Mouse (Mus musculus) limb, embryonic 14.5 days (tissue): ENCODE measurements around the gene Ube2v1. TPM values are rescaled to one million over a fixed set of nuclear protein-coding genes. Genes with fewer than 3 reads are reported as not detected.

Source experiments
- ATAC-seq: fragments of 200-750 bp; cut with Nextera tagmentation; 2 replicates; pipeline ENCODE4 v1.8.0; 2017; ENCODE audit warnings: low read depth, moderate number of reproducible peaks, moderate TSS enrichment; ENCODE audit not compliant: low FRiP score
- DNase-seq: peaks from one replicate; pipeline ENCODE4 v3.0.0-alpha.2; 2015; ENCODE audit warnings: low spot score
- H3K27ac ChIP-seq: fragments of 300-500 bp; sonication (generic); replicated peaks from 2 replicates; pipeline ENCODE4 v1.5.1; 2014; ENCODE audit warnings: low read depth, mild to moderate bottlenecking, low read length, moderate library complexity, mixed read lengths
- H3K27me3 ChIP-seq: fragments of 300-500 bp; sonication (generic); 2 replicates; pipeline ENCODE4 v1.6.1; 2014; ENCODE audit warnings: low read length, mixed read lengths; ENCODE audit not compliant: control insufficient read depth, insufficient read depth
- H3K36me3 ChIP-seq: fragments of 300-500 bp; sonication (generic); 2 replicates; pipeline ENCODE4 v1.6.1; 2014; ENCODE audit warnings: mild to moderate bottlenecking, low read length, moderate library complexity, mixed read lengths; ENCODE audit not compliant: control insufficient read depth, insufficient read depth
- H3K4me1 ChIP-seq: fragments of 300-500 bp; sonication (generic); 2 replicates; pipeline ENCODE4 v1.6.1; 2014; ENCODE audit warnings: antibody characterized with exemption, low read length, mixed read lengths; ENCODE audit not compliant: control insufficient read depth, insufficient read depth
- H3K4me2 ChIP-seq: fragments of 300-500 bp; sonication (generic); replicated peaks from 2 replicates; pipeline ENCODE4 v1.6.1; 2014; ENCODE audit warnings: low read depth, mild to moderate bottlenecking, low read length, moderate library complexity; ENCODE audit not compliant: severe bottlenecking
- H3K4me3 ChIP-seq: fragments of 300-500 bp; sonication (generic); replicated peaks from 2 replicates; pipeline ENCODE4 v1.5.1; 2014; ENCODE audit warnings: low read length
- H3K9ac ChIP-seq: fragments of 300-500 bp; sonication (generic); 2 replicates; pipeline ENCODE4 v1.6.1; 2014; ENCODE audit warnings: mild to moderate bottlenecking, low read depth, low read length, moderate library complexity; ENCODE audit not compliant: severe bottlenecking
- H3K9me3 ChIP-seq: fragments of 300-500 bp; sonication (generic); 2 replicates; pipeline ENCODE4 v1.6.1; 2016; ENCODE audit warnings: low read length; ENCODE audit not compliant: control insufficient read depth
- POLR2A ChIP-seq: fragments of 200-500 bp; IDR thresholded peaks from 2 replicates; pipeline ENCODE4 v1.8.0; 2012; ENCODE audit warnings: inconsistent platforms, mild to moderate bottlenecking, moderate library complexity, borderline replicate concordance; ENCODE audit not compliant: insufficient read depth, insufficient read length; ENCODE audit errors: extremely low read depth
- WGBS: fragments of 180-500 bp; shearing (Covaris S2); extraction: QIAGEN DNeasy Blood & Tissue Kit; methylation state at CpG from one replicate; pipeline ENCODE4 v1.1.7; 2014; 5-methylcytosine and 5-hydroxymethylcytosine counted together
- polyA plus RNA-seq, 2 experiments: library from polyadenylated mRNA; depleted of rRNA in 1 of 2; stranded (reverse) in 1 of 2; unstranded in 1 of 2; fragments of >200 nt; fragmentation: Nextera tagmentation in 1 of 2; extraction: Ambion mirVana in 1 of 2; gene quantifications; 2 replicates each; pipeline versions ENCODE4 v1.2.1 to v1.2.3; 2012 to 2014

Gene Ube2v1
- polyA plus RNA-seq, 2 experiments: 137 to 270 TPM

- DNase-seq (no peak), ATAC-seq (no peak)
- no peak overlapping the region for H3K27ac ChIP-seq
- no peaks in the 10 kb centered on the region for H3K27me3 ChIP-seq
- no peaks in the 10 kb centered on the region for H3K36me3 ChIP-seq
- WGBS: 47% methylated on average over 5 of the region's 5 CpGs
- TF ChIP-seq POLR2A: no peak
- no peak overlapping the region for H3K4me3 ChIP-seq
- H3K9ac ChIP-seq: no peak overlapping the region
- no peak overlapping the region for H3K4me2 ChIP-seq
- H3K9me3 ChIP-seq: no peaks in the 10 kb centered on the region
- peaks cover 12% of the 10 kb centered on the region for H3K4me1 ChIP-seq
Observed at GRCm38 (mm10) chr2:167578521-167578920, 53.4 kb downstream of the Ube2v1 start.

- WGBS: 61% methylated on average over 9 of the region's 9 CpGs
- TF ChIP-seq POLR2A: no peak
- H3K4me2 ChIP-seq: no peak overlapping the region
- no peaks in the 10 kb centered on the region for H3K36me3 ChIP-seq
- no peak for ATAC-seq
- no peak for DNase-seq
- no peaks in the 10 kb centered on the region for H3K27me3 ChIP-seq
- H3K4me1 ChIP-seq: 0 out of 2 replicates have a peak, but pooled peaks cover 4% of the 10 kb centered on the region
- H3K4me3 ChIP-seq: no peak overlapping the region
- H3K27ac ChIP-seq: no peak overlapping the region
- H3K9me3 ChIP-seq: no peaks in the 10 kb centered on the region
- H3K9ac ChIP-seq: no peak overlapping the region
Observed at GRCm38 (mm10) chr2:167577186-167577785, 54.6 kb downstream of the Ube2v1 start.

GRCm38 (mm10) chr2:167576121-167576620, 55.7 kb downstream of the Ube2v1 start:
- Histone ChIP-seq H3K9ac (no peak overlapping the region), H3K27ac (no peak overlapping the region)
- 78% methylated on average over 8 of the region's 8 CpGs for WGBS

GRCm38 (mm10) chr2:167575581-167575980, 56.3 kb downstream of the Ube2v1 start:
- no peak overlapping the region for H3K27ac ChIP-seq
- H3K27me3 ChIP-seq: no peaks in the 10 kb centered on the region
- DNase-seq (no peak), ATAC-seq (no peak)
- H3K4me3 ChIP-seq: no peak overlapping the region
- no peaks in the 10 kb centered on the region for H3K36me3 ChIP-seq
- H3K4me2 ChIP-seq: no peak overlapping the region
- H3K9ac ChIP-seq: no peak overlapping the region
- no peak for TF ChIP-seq POLR2A
- WGBS: 91% methylated on average over 7 of the region's 7 CpGs
- peaks cover 7% of the 10 kb centered on the region; the same call in 1 of the 2 replicates for H3K4me1 ChIP-seq
- H3K9me3 ChIP-seq: no peaks in the 10 kb centered on the region

More at GRCm38 (mm10) chr2:167576121-167576620, 55.7 kb downstream of the Ube2v1 start:
- no peak overlapping the region for H3K4me3 ChIP-seq
- H3K4me2 ChIP-seq: no peak overlapping the region
- no peaks in the 10 kb centered on the region for H3K36me3 ChIP-seq
- no peak for ATAC-seq
- no peaks in the 10 kb centered on the region for H3K9me3 ChIP-seq
- H3K27me3 ChIP-seq: no peaks in the 10 kb centered on the region
- TF ChIP-seq POLR2A: no peak
- no peak for DNase-seq
- H3K4me1 ChIP-seq: peaks cover 1% of the 10 kb centered on the region; the same call in 1 of the 2 replicates

- H3K27ac ChIP-seq: no peak overlapping the region
- WGBS: 55% methylated on average over 9 of the region's 9 CpGs
- ATAC-seq (no peak), DNase-seq (no peak)
- H3K9me3 ChIP-seq: no peaks in the 10 kb centered on the region
- H3K27me3 ChIP-seq: no peaks in the 10 kb centered on the region
- H3K36me3 ChIP-seq: no peaks in the 10 kb centered on the region
- no peak for TF ChIP-seq POLR2A
- peaks cover 13% of the 10 kb centered on the region; the same call in 1 of the 2 replicates for H3K4me1 ChIP-seq
- H3K4me2 ChIP-seq: no peak overlapping the region
- no peak overlapping the region for H3K9ac ChIP-seq
- H3K4me3 ChIP-seq: no peak overlapping the region
Observed at GRCm38 (mm10) chr2:167574814-167575213, 57.1 kb downstream of the Ube2v1 start.
